Mouse (Mus musculus) erythroid progenitor cell, adult 5-6 weeks (primary cell): Measurements from ENCODE around the gene Abcg1. TPM values are rescaled to one million over a fixed set of nuclear protein-coding genes. Genes with fewer than 3 reads are reported as not detected.

Source experiments
- ATAC-seq: replicated peaks from 2 replicates; pipeline ENCODE4 v1.8.0; 2016; ENCODE audit warnings: moderate number of reproducible peaks, mild to moderate bottlenecking, moderate TSS enrichment, inconsistent platforms; ENCODE audit not compliant: poor library complexity, low FRiP score, severe bottlenecking
- total RNA-seq, 2 experiments: library from RNA; stranded (forward) in 1 of 2; stranded (reverse) in 1 of 2; fragments of 150-400 nt in 1 of 2; fragments of 186-747, 209-891 nt in 1 of 2; gene quantifications; 2 replicates each; pipeline versions ENCODE4 v1.2.3 to v1.2.4; 2015 to 2017; ENCODE audit warnings: low replicate concordance in 2 of 2

The Abcg1 gene
- total RNA-seq, 2 experiments from 2014 or later: 6.7 to 9.9 TPM

DNA sequence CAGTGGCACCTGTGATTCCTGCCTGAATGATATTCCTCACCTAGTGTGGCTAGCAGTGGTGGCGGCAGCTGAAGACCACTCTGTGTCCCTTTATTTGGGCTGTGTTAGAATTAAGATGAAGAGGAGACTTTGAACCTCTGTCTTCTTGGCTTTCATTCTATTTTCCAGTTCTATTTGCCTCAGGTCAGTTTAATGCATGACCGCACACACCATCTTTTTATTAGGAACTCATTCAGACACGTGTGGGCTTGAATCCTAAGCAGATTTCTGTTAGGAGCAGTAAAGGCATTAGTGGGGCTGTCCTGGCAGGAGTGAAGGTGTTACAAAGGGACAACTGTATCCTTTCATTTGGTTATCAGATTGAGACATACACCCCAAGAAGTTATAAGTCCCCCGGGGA is 102.8 kb downstream of the Abcg1 start:
- no peak for ATAC-seq

- no peak for ATAC-seq
These were observed 105.1 kb downstream of the Abcg1 start for GRCm38 (mm10) chr17:31162607-31163006.

DNA sequence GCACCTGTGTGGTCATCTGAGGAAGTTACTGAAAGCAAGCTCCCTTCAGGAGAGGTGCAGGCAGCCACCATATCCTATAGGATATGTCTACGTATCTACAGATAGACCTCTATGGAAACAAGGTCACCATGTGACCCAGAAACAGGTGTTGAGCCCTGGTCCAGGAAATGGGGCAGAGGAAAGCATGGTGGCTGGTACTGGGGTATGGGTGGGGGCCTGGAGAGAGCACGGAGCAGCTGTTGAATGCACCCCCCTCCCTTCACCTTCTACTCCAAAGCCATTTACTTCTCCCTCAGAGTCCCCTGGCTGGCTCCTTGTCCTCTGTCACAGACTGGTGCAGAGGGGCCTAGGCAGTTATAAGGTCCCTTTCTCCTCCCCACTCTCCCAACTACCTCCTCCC is 106.3 kb downstream of the Abcg1 start:
- ATAC-seq: no peak

DNA sequence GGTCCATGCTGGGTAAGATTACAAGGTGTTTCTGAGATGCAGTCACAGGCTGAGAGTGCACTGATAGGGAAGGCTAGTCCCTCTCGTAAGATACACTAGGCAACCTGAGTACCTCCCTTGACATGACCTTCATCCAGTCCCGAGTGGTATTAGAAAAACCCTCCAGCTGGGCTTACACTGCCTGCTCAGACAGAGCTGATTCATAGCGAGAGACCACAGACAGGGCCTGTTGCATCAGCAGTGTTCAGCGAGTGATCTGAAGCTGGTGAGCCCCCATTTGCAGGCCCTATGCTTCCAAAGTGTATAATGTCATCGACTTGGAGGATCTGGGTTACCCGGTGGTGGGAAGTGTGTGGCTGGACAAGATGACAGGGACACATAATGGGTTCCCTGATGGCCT is 107.7 kb downstream of the Abcg1 start, which contains the start of gene Tff1:
Gene Tff1, minus strand, starts transcription at position 151 of the 400 bp plus-strand sequence.
- no peak for ATAC-seq

Other genes with a start within 250 kb of the Abcg1 start
- gene Glp1r, start 155.9 kb upstream of the Abcg1 start, total RNA-seq (2015; ENCODE audit: low replicate concordance): not detected in 2 replicates
- not detected in 2 replicates for gene Glp1r, start 155.9 kb upstream of the Abcg1 start, total RNA-seq (2017; ENCODE audit: low replicate concordance)
- gene Umodl1, start 103.0 kb upstream of the Abcg1 start, total RNA-seq (2015; ENCODE audit: low replicate concordance): not detected in 2 replicates
- not detected in 2 replicates for gene Umodl1, start 103.0 kb upstream of the Abcg1 start, total RNA-seq (2017; ENCODE audit: low replicate concordance)
- not detected in 2 replicates for gene Tff3, start 72.0 kb downstream of the Abcg1 start, total RNA-seq (2015; ENCODE audit: low replicate concordance)
- not detected in 2 replicates for gene Tff3, start 72.0 kb downstream of the Abcg1 start, total RNA-seq (2017; ENCODE audit: low replicate concordance)
- not detected in 2 replicates for gene Tff2, start 86.6 kb downstream of the Abcg1 start, total RNA-seq (2015; ENCODE audit: low replicate concordance)
- not detected in 2 replicates for gene Tff2, start 86.6 kb downstream of the Abcg1 start, total RNA-seq (2017; ENCODE audit: low replicate concordance)
- not detected in 2 replicates for gene Tff1, start 107.6 kb downstream of the Abcg1 start, total RNA-seq (2015; ENCODE audit: low replicate concordance)
- gene Tff1, start 107.6 kb downstream of the Abcg1 start, total RNA-seq (2017; ENCODE audit: low replicate concordance): not detected in 2 replicates
- 1.8 TPM in 1 of 2 replicates, not detected in the other for gene Tmprss3, start 141.3 kb downstream of the Abcg1 start, total RNA-seq (2015; ENCODE audit: low replicate concordance)
- 0.15 TPM in 1 of 2 replicates, not detected in the other for gene Tmprss3, start 141.3 kb downstream of the Abcg1 start, total RNA-seq (2017; ENCODE audit: low replicate concordance)
- 5.0 and 6.8 TPM in 2 replicates for gene Ubash3a, start 150.2 kb downstream of the Abcg1 start, total RNA-seq (2015; ENCODE audit: low replicate concordance)
- 1.8 and 12.2 TPM in 2 replicates for gene Ubash3a, start 150.2 kb downstream of the Abcg1 start, total RNA-seq (2017; ENCODE audit: low replicate concordance)
- gene Rsph1, start 219.7 kb downstream of the Abcg1 start, total RNA-seq (2015; ENCODE audit: low replicate concordance): 4.0 TPM in 1 of 2 replicates, not detected in the other
- gene Rsph1, start 219.7 kb downstream of the Abcg1 start, total RNA-seq (2017; ENCODE audit: low replicate concordance): not detected in 2 replicates
- gene Slc37a1, start 229.1 kb downstream of the Abcg1 start, total RNA-seq (2015; ENCODE audit: low replicate concordance): 2.5 and 4.7 TPM in 2 replicates
- 0.23 and 1.2 TPM in 2 replicates for gene Slc37a1, start 229.1 kb downstream of the Abcg1 start, total RNA-seq (2017; ENCODE audit: low replicate concordance)